Mouse (Mus musculus): ENCODE measurements around the gene Pnkp.
"Not testable (repeated sequence)": the region's sequence is repeated elsewhere in the genome, so short reads cannot be mapped to it uniquely, and the experiment has no call there.

The Pnkp gene

GRCm38 (mm10) chr7:44868919-44869696, 12.2 kb downstream of the Pnkp start:
- DNase-seq (ENCODE audit: low read depth, low spot score) = peak; percentile 43

- peak; percentile 97 for DNase-seq (ENCODE audit: low read depth, low spot score)
Measured at GRCm38 (mm10) chr7:44869697-44870528, 13.0 kb downstream of the Pnkp start, which contains the start of gene Ptov1. Ptov1 (minus strand) TSS chr7:44869788.

GRCm38 (mm10) chr7:44870614-44871013, 13.7 kb downstream of the Pnkp start:
- DNase-seq (ENCODE audit: low read depth, low spot score) = no peak

GRCm38 (mm10) chr7:44871181-44871580, 14.2 kb downstream of the Pnkp start:
- no peak for DNase-seq (ENCODE audit: low read depth, low spot score)

GRCm38 (mm10) chr7:44871774-44872173, 14.8 kb downstream of the Pnkp start:
- not testable (repeated sequence) for DNase-seq (ENCODE audit: low read depth, low spot score)

- no peak for DNase-seq (ENCODE audit: low read depth, low spot score)
Measured at GRCm38 (mm10) chr7:44877833-44878232, 20.9 kb downstream of the Pnkp start.

GRCm38 (mm10) chr7:44883036-44883435, 26.1 kb downstream of the Pnkp start:
- no peak for DNase-seq (ENCODE audit: low read depth, low spot score)

- no peak for DNase-seq (ENCODE audit: low read depth, low spot score)
Measured at GRCm38 (mm10) chr7:44884637-44885036, 27.7 kb downstream of the Pnkp start.

- no peak for DNase-seq (ENCODE audit: low read depth, low spot score)
Measured at GRCm38 (mm10) chr7:44886964-44887363, 30.0 kb downstream of the Pnkp start.

- peak; percentile 65 for DNase-seq (ENCODE audit: low read depth, low spot score)
Measured at GRCm38 (mm10) chr7:44888256-44889105, 31.5 kb downstream of the Pnkp start.

GRCm38 (mm10) chr7:44890180-44890579, 33.2 kb downstream of the Pnkp start:
- DNase-seq (ENCODE audit: low read depth, low spot score) = no peak

GRCm38 (mm10) chr7:44890737-44891136, 33.8 kb downstream of the Pnkp start:
- no peak for DNase-seq (ENCODE audit: low read depth, low spot score)

- no peak for DNase-seq (ENCODE audit: low read depth, low spot score)
Measured at GRCm38 (mm10) chr7:44891611-44892010, 34.7 kb downstream of the Pnkp start.

GRCm38 (mm10) chr7:44892276-44892921, 35.5 kb downstream of the Pnkp start, which contains the start of gene Med25:
Med25 (minus strand) TSS chr7:44892712.
- peak; percentile 96 for DNase-seq (ENCODE audit: low read depth, low spot score)

- DNase-seq (ENCODE audit: low read depth, low spot score) = peak; percentile 41
Measured at GRCm38 (mm10) chr7:44893197-44893596, 36.3 kb downstream of the Pnkp start.

- no peak for DNase-seq (ENCODE audit: low read depth, low spot score)
Measured at GRCm38 (mm10) chr7:44894175-44894574, 37.2 kb downstream of the Pnkp start.

- no peak for DNase-seq (ENCODE audit: low read depth, low spot score)
Measured at GRCm38 (mm10) chr7:44895206-44895592, 38.3 kb downstream of the Pnkp start.

GRCm38 (mm10) chr7:44895593-44896434, 38.9 kb downstream of the Pnkp start, which contains the start of gene Fuz:
Fuz (plus strand) TSS chr7:44896079.
- DNase-seq (ENCODE audit: low read depth, low spot score) = peak; percentile 96

GRCm38 (mm10) chr7:44896499-44896898, 39.6 kb downstream of the Pnkp start:
- DNase-seq (ENCODE audit: low read depth, low spot score) = peak; percentile 20

- DNase-seq (ENCODE audit: low read depth, low spot score) = no peak
Measured at GRCm38 (mm10) chr7:44898607-44899006, 41.7 kb downstream of the Pnkp start.

Measured in 3T3-L1 (cell line).